Comparison of ENCODE assay signal across 10 mouse cellular contexts in the genomic region with DNA sequence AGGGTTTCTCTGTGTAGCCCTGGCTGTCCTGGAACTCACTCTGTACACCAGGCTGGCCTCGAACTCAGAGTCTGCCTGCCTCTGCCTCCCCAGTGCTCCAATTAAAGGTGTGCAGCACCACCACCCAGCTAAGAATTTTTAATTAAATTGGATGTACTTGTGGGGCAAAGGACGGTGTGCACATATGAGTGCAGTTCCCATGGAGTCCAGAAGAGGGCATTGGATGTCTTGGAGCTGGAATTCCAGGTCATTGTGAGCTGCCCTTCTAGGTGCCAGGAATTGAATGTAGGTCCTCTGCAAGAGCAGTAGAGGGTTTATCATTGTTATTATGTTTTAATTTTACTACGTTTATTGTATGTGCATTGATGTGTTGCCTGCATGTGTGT. TPM values are rescaled to one million over a fixed set of nuclear protein-coding genes. Genes with fewer than 3 reads are reported as not detected.
A peak's percentile ranks its signal among the peaks of the same experiment; 100 is the strongest.
DNase-seq lines count a peak whose midpoint lies in the region; ATAC-seq and TF ChIP-seq lines count a peak whose summit lies in the region.
"Had no signal": no experiment of that assay in that cellular context is flagged by ENCODE, and none has a peak within 500 bp of the region (broad histone marks: within the 10 kb centered on the region; RNA-seq: fewer than 3 reads in every experiment).

No protein-coding gene starts in this region.

- no peak overlapping the region for H3K9ac ChIP-seq in heart, adult 2 months (ENCODE audit: low read depth, low read length)
- peak overlapping the region; percentile 70; the same call in 1 of the 2 replicates for H3K9ac ChIP-seq in CH12.LX (ENCODE audit: insufficient read depth, low read depth)
- H3K9ac ChIP-seq in kidney, embryonic 15.5 days, result no peak overlapping the region
- H3K9ac ChIP-seq in forebrain, embryonic 13.5 days, result no peak overlapping the region
- H3K9ac ChIP-seq: embryonic facial prominence, embryonic 15.5 days; midbrain, embryonic 12.5 days had no signal

- intact Hi-C loops in heart, adult 2 months (cut with DNase I), result loop anchor here (5.0 kb wide), 1 partner anchor 191 kb away; the partner anchor contains the start of gene Llgl2
- intact Hi-C loops in heart, postnatal 25 days (cut with DNase I), result no loop called here

- no peak for ATAC-seq in kidney, embryonic 15.5 days (replicated peaks; ENCODE audit: low FRiP score)
- ATAC-seq in megakaryocyte progenitor cell, adult 5-6 weeks (replicated peaks; ENCODE audit: poor library complexity), result 0 out of 2 replicates have a peak, but pooled peaks have one; percentile 20
- ATAC-seq in forebrain, embryonic 13.5 days, result no peak

- no peak for TF ChIP-seq POLR2A in heart, adult 2 months (IDR thresholded peaks at IDR 0.05; ENCODE audit: insufficient read depth, low read depth, low read length)
- TF ChIP-seq POLR2A in CH12.LX (IDR thresholded peaks at IDR 0.05; ENCODE audit: low read depth, low read length), result no peak; the same call in 1 of the 2 replicates

- H3K79me2 ChIP-seq in heart, adult 2 months (replicated peaks; ENCODE audit: control insufficient read depth, insufficient read depth, low read length), result no peaks in the 10 kb centered on the region; the same call in 1 of the 2 replicates
- H3K79me2 ChIP-seq in CH12.LX (replicated peaks; ENCODE audit: control insufficient read depth, extremely low read depth, insufficient read depth, poor library complexity, severe bottlenecking), result peaks cover 14% of the 10 kb centered on the region

- no peak overlapping the region for H3K4me3 ChIP-seq in heart, adult 2 months
- H3K4me3 ChIP-seq in CH12.LX (replicated peaks in 1 of 3; ENCODE audit: low read depth in 2 of 3, low read length in 2 of 3, poor library complexity in 1 of 3), result peak overlapping the region; percentile 22 to 38 (median 36)
- no peak overlapping the region for H3K4me3 ChIP-seq in kidney, embryonic 15.5 days (replicated peaks)
- no peak overlapping the region for H3K4me3 ChIP-seq in forebrain, embryonic 13.5 days
- H3K4me3 ChIP-seq: embryonic facial prominence, embryonic 15.5 days; midbrain, embryonic 12.5 days had no signal

- no peak for TF ChIP-seq EP300 in heart, adult 2 months (IDR thresholded peaks at IDR 0.05; ENCODE audit: insufficient read depth, low read depth, low read length)
- no peak for TF ChIP-seq EP300 in CH12.LX (IDR thresholded peaks at IDR 0.05; ENCODE audit: low read length)

- 27% methylated on average over 3 of the region's 3 CpGs for WGBS in heart, adult 2 months
- WGBS in kidney, embryonic 15.5 days, result 25% methylated on average over 3 of the region's 3 CpGs
- 21% methylated on average over 3 of the region's 3 CpGs for WGBS in forebrain, embryonic 13.5 days

- H3K4me1 ChIP-seq in heart, adult 2 months (ENCODE audit: control insufficient read depth, insufficient read depth, low read length), result peaks cover 4% of the 10 kb centered on the region
- peaks cover 31 to 56% of the 10 kb centered on the region in 2 experiments for H3K4me1 ChIP-seq in CH12.LX (ENCODE audit: control insufficient read depth in 1 of 2, insufficient read depth in 2 of 2)
- peaks cover 18% of the 10 kb centered on the region for H3K4me1 ChIP-seq in kidney, embryonic 15.5 days
- H3K4me1 ChIP-seq in forebrain, embryonic 13.5 days, result peaks cover 13% of the 10 kb centered on the region

- peak; percentile 86 for TF ChIP-seq CTCF in heart, adult 2 months (IDR thresholded peaks at IDR 0.05)
- peak; percentile 73 to 74 for TF ChIP-seq CTCF in CH12.LX (conservative IDR thresholded peaks at IDR 0.05 in 1 of 2, IDR thresholded peaks at IDR 0.05 in 1 of 2; ENCODE audit: low read depth in 2 of 2, low read length in 2 of 2)

- H3K27me3 ChIP-seq in heart, adult 2 months (ENCODE audit: control insufficient read depth, insufficient read depth, low read length), result no peaks in the 10 kb centered on the region
- H3K27me3 ChIP-seq in CH12.LX (replicated peaks), result no peaks in the 10 kb centered on the region
- no peaks in the 10 kb centered on the region for H3K27me3 ChIP-seq in kidney, embryonic 15.5 days
- H3K27me3 ChIP-seq in forebrain, embryonic 13.5 days, result no peaks in the 10 kb centered on the region
- H3K27me3 ChIP-seq: embryonic facial prominence, embryonic 15.5 days; midbrain, embryonic 12.5 days had no signal

- DNase-seq in heart, adult 2 months, result peak in 1 of 2 experiments; percentile 42
- no peak for DNase-seq in heart, postnatal 25 days (ENCODE audit: low spot score)
- peak; percentile 84 for DNase-seq in CH12.LX (ENCODE audit: extremely low read depth)
- peak; percentile 35 for DNase-seq in c-Kit-positive CD71-negative TER-119-negative erythroid progenitor cells, embryonic 14.5 days (ENCODE audit: low read depth)
- no peak for DNase-seq in adrenal gland, postnatal 25 days

- no peaks in the 10 kb centered on the region for H3K9me3 ChIP-seq in CH12.LX (replicated peaks; ENCODE audit: low read length)
- no peaks in the 10 kb centered on the region for H3K9me3 ChIP-seq in kidney, embryonic 15.5 days (replicated peaks)
- H3K9me3 ChIP-seq in forebrain, embryonic 13.5 days (replicated peaks), result no peaks in the 10 kb centered on the region
- H3K9me3 ChIP-seq: embryonic facial prominence, embryonic 15.5 days; midbrain, embryonic 12.5 days had no signal

- peak overlapping the region; percentile 45 for H3K4me2 ChIP-seq in CH12.LX (ENCODE audit: insufficient read depth, low read depth, poor library complexity, severe bottlenecking)
- no peak overlapping the region; the same call in 1 of the 2 replicates for H3K4me2 ChIP-seq in kidney, embryonic 15.5 days
- H3K4me2 ChIP-seq in forebrain, embryonic 13.5 days, result no peak overlapping the region
- H3K4me2 ChIP-seq: embryonic facial prominence, embryonic 15.5 days; midbrain, embryonic 12.5 days had no signal

- H3K27ac ChIP-seq in heart, adult 2 months, result no peak overlapping the region
- peak overlapping the region; percentile 98 for H3K27ac ChIP-seq in CH12.LX (ENCODE audit: insufficient read depth, low read depth)
- 0 out of 2 replicates have a peak overlapping the region, but pooled peaks have one; percentile 35 for H3K27ac ChIP-seq in kidney, embryonic 15.5 days
- no peak overlapping the region for H3K27ac ChIP-seq in forebrain, embryonic 13.5 days
- H3K27ac ChIP-seq: embryonic facial prominence, embryonic 15.5 days; midbrain, embryonic 12.5 days had no signal

- no peaks in the 10 kb centered on the region for H3K36me3 ChIP-seq in heart, adult 2 months (ENCODE audit: control insufficient read depth, insufficient read depth, low read length)
- H3K36me3 ChIP-seq in CH12.LX (replicated peaks in 1 of 2; ENCODE audit: control insufficient read depth in 1 of 2, insufficient read depth in 1 of 2, low read length in 1 of 2), result no peaks in the 10 kb centered on the region
- H3K36me3 ChIP-seq in kidney, embryonic 15.5 days, result no peaks in the 10 kb centered on the region
- H3K36me3 ChIP-seq in forebrain, embryonic 13.5 days (ENCODE audit: poor library complexity, severe bottlenecking), result no peaks in the 10 kb centered on the region
- H3K36me3 ChIP-seq: embryonic facial prominence, embryonic 15.5 days; midbrain, embryonic 12.5 days had no signal

- TF ChIP-seq RAD21 in CH12.LX (IDR thresholded peaks at IDR 0.05; ENCODE audit: low read depth, low read length), result peak; percentile 67

- in situ Hi-C loops in CH12.LX (cut with MboI; ENCODE audit: low pct_ligation_motif_present, low pct_unique_long_range_greater_than_20kb, low sequenced_read_pairs), result loop anchor here (25.0 kb wide), 1 partner anchor 781 kb away; the partner anchor contains the start of gene Rnf157

- dilution Hi-C loops in CH12.LX (cut with MboI; ENCODE audit: extremely low pct_ligation_motif_present, extremely low pct_unique_long_range_greater_than_20kb, low sequenced_read_pairs), result no loop called here

RNA-seq across cellular contexts. Expression of gene Slc25a19, which starts 3.4 kb away (rescaled TPM):
- 10 to 100 TPM; 32.9 to 40.7 TPM for total RNA-seq in heart, adult 2 months (2021)
- polyA plus RNA-seq in heart, adult 2 months (2012; rRNA removed), result 97.1 and 106 TPM in 2 replicates
- total RNA-seq in heart, postnatal 25 days (2021), result 10 to 100 TPM; 41.6 to 45.9 TPM
- total RNA-seq in CH12.LX (2012; rRNA removed) (277 and 312 TPM in 2 replicates), CH12.LX (2014; rRNA removed) (278 and 294 TPM in 2 replicates)
- polyA plus RNA-seq in CH12.LX (2012; ENCODE audit: insufficient read length, low read depth), result 374 and 398 TPM in 2 replicates
- polyA plus RNA-seq in kidney, embryonic 15.5 days (2015; fragmentation: Nextera tagmentation; extraction: Ambion mirVana), result 45.8 and 48.3 TPM in 2 replicates
- 8.7 and 10.2 TPM in 2 replicates for total RNA-seq in megakaryocyte progenitor cell, adult 5-6 weeks (2015)
- total RNA-seq in megakaryocyte progenitor cell, adult 5-6 weeks (2017), result 15.2 and 18.2 TPM in 2 replicates
- total RNA-seq in adrenal gland, postnatal 25 days (2021), result 107 and 114 TPM in 2 replicates
- polyA plus RNA-seq in forebrain, embryonic 13.5 days (2015; fragmentation: Nextera tagmentation; extraction: Ambion mirVana), result 37.6 and 37.8 TPM in 2 replicates

RNA-seq across cellular contexts. Expression of gene Mif4gd, which starts 18.7 kb away (rescaled TPM):
- 10 to 100 TPM; 51.3 to 54.7 TPM for total RNA-seq in heart, adult 2 months (2021)
- polyA plus RNA-seq in heart, adult 2 months (2012; rRNA removed), result 94.0 and 123 TPM in 2 replicates
- 10 to 100 TPM; 45.5 to 56.9 TPM for total RNA-seq in heart, postnatal 25 days (2021)
- total RNA-seq in CH12.LX (2012; rRNA removed) (143 and 177 TPM in 2 replicates), CH12.LX (2014; rRNA removed) (160 and 174 TPM in 2 replicates)
- 131 and 143 TPM in 2 replicates for polyA plus RNA-seq in CH12.LX (2012; ENCODE audit: insufficient read length, low read depth)
- polyA plus RNA-seq in kidney, embryonic 15.5 days (2015; fragmentation: Nextera tagmentation; extraction: Ambion mirVana), result 35.8 and 37.6 TPM in 2 replicates
- total RNA-seq in megakaryocyte progenitor cell, adult 5-6 weeks (2015), result 20.4 and 27.4 TPM in 2 replicates
- 17.7 and 23.0 TPM in 2 replicates for total RNA-seq in megakaryocyte progenitor cell, adult 5-6 weeks (2017)
- total RNA-seq in adrenal gland, postnatal 25 days (2021), result 135 and 205 TPM in 2 replicates
- 12.4 and 13.4 TPM in 2 replicates for polyA plus RNA-seq in forebrain, embryonic 13.5 days (2015; fragmentation: Nextera tagmentation; extraction: Ambion mirVana)

RNA-seq across cellular contexts. Expression of gene Gga3, which starts 27.6 kb away (rescaled TPM):
- 10 to 100 TPM; 16.5 to 20.3 TPM for total RNA-seq in heart, adult 2 months (2021)
- 15.4 and 17.1 TPM in 2 replicates for polyA plus RNA-seq in heart, adult 2 months (2012; rRNA removed)
- 10 to 100 TPM; 20.9 to 24.5 TPM for total RNA-seq in heart, postnatal 25 days (2021)
- total RNA-seq in CH12.LX (2012; rRNA removed) (18.7 and 22.6 TPM in 2 replicates), CH12.LX (2014; rRNA removed) (7.7 TPM in 2 replicates)
- polyA plus RNA-seq in CH12.LX (2012; ENCODE audit: insufficient read length, low read depth), result 37.2 and 39.8 TPM in 2 replicates
- polyA plus RNA-seq in kidney, embryonic 15.5 days (2015; fragmentation: Nextera tagmentation; extraction: Ambion mirVana), result 18.5 and 20.7 TPM in 2 replicates
- 27.9 and 28.3 TPM in 2 replicates for total RNA-seq in megakaryocyte progenitor cell, adult 5-6 weeks (2015)
- total RNA-seq in megakaryocyte progenitor cell, adult 5-6 weeks (2017), result 17.0 and 40.0 TPM in 2 replicates
- total RNA-seq in adrenal gland, postnatal 25 days (2021), result 25.4 and 31.1 TPM in 2 replicates
- polyA plus RNA-seq in forebrain, embryonic 13.5 days (2015; fragmentation: Nextera tagmentation; extraction: Ambion mirVana), result 23.6 and 29.8 TPM in 2 replicates

RNA-seq across cellular contexts. Expression of gene Mrps7, which starts 27.8 kb away (rescaled TPM):
- 10 to 100 TPM; 74.6 to 80.1 TPM for total RNA-seq in heart, adult 2 months (2021)
- polyA plus RNA-seq in heart, adult 2 months (2012; rRNA removed), result 33.9 and 40.2 TPM in 2 replicates
- total RNA-seq in heart, postnatal 25 days (2021), result 10 to 100 TPM; 74.0 to 82.3 TPM
- total RNA-seq in CH12.LX (2012; rRNA removed), result 172 and 217 TPM in 2 replicates
- total RNA-seq in CH12.LX (2014; rRNA removed), result 154 and 168 TPM in 2 replicates
- polyA plus RNA-seq in CH12.LX (2012; ENCODE audit: insufficient read length, low read depth), result 157 and 184 TPM in 2 replicates
- polyA plus RNA-seq in kidney, embryonic 15.5 days (2015; fragmentation: Nextera tagmentation; extraction: Ambion mirVana), result 102 and 103 TPM in 2 replicates
- 56.9 and 63.7 TPM in 2 replicates for total RNA-seq in megakaryocyte progenitor cell, adult 5-6 weeks (2015)
- total RNA-seq in megakaryocyte progenitor cell, adult 5-6 weeks (2017), result 43.2 and 50.3 TPM in 2 replicates
- 89.3 and 99.8 TPM in 2 replicates for total RNA-seq in adrenal gland, postnatal 25 days (2021)
- polyA plus RNA-seq in forebrain, embryonic 13.5 days (2015; fragmentation: Nextera tagmentation; extraction: Ambion mirVana), result 81.6 and 87.1 TPM in 2 replicates

Comparison
In these comparisons a context has a peak if more than half of its experiments do, and no peak if none do; other contexts are left out.
1. DNase-seq: peak in CH12.LX (single experiment) and c-Kit-positive CD71-negative TER-119-negative erythroid progenitor cells, embryonic 14.5 days (single experiment); none in heart, postnatal 25 days (single experiment) and adrenal gland, postnatal 25 days (single experiment).
2. H3K27ac ChIP-seq: peak in CH12.LX (single experiment) and kidney, embryonic 15.5 days (single experiment); none in heart, adult 2 months (single experiment) and forebrain, embryonic 13.5 days (single experiment).
3. H3K4me3 ChIP-seq: peak in CH12.LX (3 of 3); none in heart, adult 2 months (single experiment), kidney, embryonic 15.5 days (single experiment) and forebrain, embryonic 13.5 days (single experiment).